Mouse (Mus musculus): ENCODE data around the gene Fam229a.

Gene Fam229a

DNA sequence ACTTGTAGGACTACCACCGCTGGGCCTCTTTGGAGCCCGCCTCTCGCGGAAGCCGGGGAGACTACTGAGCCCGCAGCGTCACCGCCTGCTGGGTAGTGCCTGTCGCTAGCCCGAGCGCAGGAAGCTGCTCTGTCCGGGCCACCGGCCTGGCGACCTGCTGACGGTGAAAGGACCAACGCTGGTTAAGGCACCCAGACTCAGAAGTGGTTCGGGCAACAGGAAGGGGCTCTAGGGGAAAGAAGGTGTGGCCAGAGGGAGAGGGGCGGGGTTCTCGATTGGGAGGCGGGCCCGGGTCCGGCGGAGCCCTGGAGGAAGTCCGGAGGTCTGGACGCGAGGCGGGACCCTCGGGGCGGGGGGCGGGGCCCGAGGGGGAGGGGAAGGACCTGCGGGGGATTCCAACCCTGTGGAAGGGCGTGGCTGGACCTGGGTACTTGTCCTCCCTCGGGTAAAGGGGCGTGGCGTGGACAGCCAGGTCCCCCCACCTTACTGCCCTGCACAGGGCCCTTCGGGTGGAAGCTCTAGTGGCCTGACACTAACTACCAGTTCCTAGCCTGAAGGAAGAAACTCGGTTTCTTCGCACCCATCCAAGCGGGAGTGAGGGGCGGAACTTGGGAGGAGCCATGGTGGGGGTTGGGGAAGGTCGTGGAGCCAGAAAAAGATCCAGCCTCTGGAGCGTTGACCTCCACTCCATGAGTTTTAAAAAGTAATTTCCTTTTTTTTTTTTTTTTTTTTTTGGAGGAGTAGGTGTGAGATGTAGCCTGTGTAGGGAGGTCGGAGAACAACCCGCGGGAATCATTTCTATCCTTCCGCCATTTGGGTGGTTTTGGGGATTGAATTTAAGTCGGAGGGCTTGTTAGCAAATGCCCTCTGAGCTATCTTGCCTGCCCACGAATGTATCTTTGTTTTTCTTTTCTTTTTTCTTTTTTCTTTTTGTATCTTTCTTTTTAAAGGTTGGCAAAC lies 9.9 kb downstream of the Fam229a start:
- no peaks in the 10 kb centered on the region for H3K36me3 ChIP-seq (ENCODE audit: insufficient read depth, low read length)
- no peaks in the 10 kb centered on the region for H3K9me3 ChIP-seq (ENCODE audit: low read length)
- no peaks in the 10 kb centered on the region for H3K27me3 ChIP-seq (ENCODE audit: insufficient read depth, low read length)
- TF ChIP-seq POU5F1 (IDR thresholded peaks at IDR 0.05; ENCODE audit: borderline replicate concordance, low read length): no peak
- TF ChIP-seq CTCF (conservative IDR thresholded peaks at IDR 0.05; ENCODE audit: low read length): no peak
- no peak for TF ChIP-seq NANOG (IDR thresholded peaks at IDR 0.05; ENCODE audit: borderline replicate concordance, low read length)
- H3K4me3 ChIP-seq (replicated peaks; ENCODE audit: low read length): peak overlapping the region; percentile 81
- H3K4me1 ChIP-seq (replicated peaks; ENCODE audit: low read depth, low read length): peaks cover 83% of the 10 kb centered on the region

GRCm38 (mm10) chr4:129502327-129502888 lies 11.4 kb downstream of the Fam229a start:
- Histone ChIP-seq H3K4me1 (replicated peaks; ENCODE audit: low read depth, low read length) (peaks cover 75% of the 10 kb centered on the region), H3K9me3 (ENCODE audit: low read length) (no peaks in the 10 kb centered on the region), H3K27me3 (ENCODE audit: insufficient read depth, low read length) (no peaks in the 10 kb centered on the region), H3K4me3 (replicated peaks; ENCODE audit: low read length) (peak overlapping the region; percentile 21), H3K36me3 (ENCODE audit: insufficient read depth, low read length) (no peaks in the 10 kb centered on the region)
- no peak for TF ChIP-seq POU5F1 (IDR thresholded peaks at IDR 0.05; ENCODE audit: borderline replicate concordance, low read length)

GRCm38 (mm10) chr4:129502901-129503444 lies 12.0 kb downstream of the Fam229a start:
- Histone ChIP-seq H3K27me3 (ENCODE audit: insufficient read depth, low read length) (no peaks in the 10 kb centered on the region), H3K4me1 (replicated peaks; ENCODE audit: low read depth, low read length) (peaks cover 75% of the 10 kb centered on the region), H3K4me3 (replicated peaks; ENCODE audit: low read length) (peak overlapping the region; percentile 21), H3K9me3 (ENCODE audit: low read length) (no peaks in the 10 kb centered on the region), H3K36me3 (ENCODE audit: insufficient read depth, low read length) (no peaks in the 10 kb centered on the region)
- TF ChIP-seq POU5F1 (IDR thresholded peaks at IDR 0.05; ENCODE audit: borderline replicate concordance, low read length) (no peak), CTCF (conservative IDR thresholded peaks at IDR 0.05; ENCODE audit: low read length) (no peak), NANOG (IDR thresholded peaks at IDR 0.05; ENCODE audit: borderline replicate concordance, low read length) (peak; percentile 57; the same call in 1 of the 2 replicates)

DNA sequence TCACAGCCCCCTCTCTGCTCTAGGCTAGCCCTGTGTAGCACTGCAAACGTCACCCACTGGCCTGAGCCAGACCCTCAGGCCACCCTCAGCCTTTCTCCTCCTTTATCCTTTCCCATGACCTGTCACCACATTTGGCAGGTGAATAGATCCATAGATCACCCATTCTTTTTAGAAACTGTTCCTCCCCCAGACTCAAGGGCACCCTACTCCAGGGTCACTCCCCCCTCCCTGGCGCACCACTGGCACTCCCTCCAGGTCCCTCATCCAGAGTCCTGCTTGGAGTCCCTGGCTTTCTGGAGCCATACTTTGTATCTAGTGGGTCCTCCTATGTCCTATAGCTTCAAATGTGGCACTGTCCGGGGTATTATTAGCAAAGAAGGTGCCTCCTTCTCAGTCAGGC lies 14.5 kb downstream of the Fam229a start:
- no peaks in the 10 kb centered on the region for H3K27me3 ChIP-seq (ENCODE audit: insufficient read depth, low read length)
- TF ChIP-seq POU5F1 (IDR thresholded peaks at IDR 0.05; ENCODE audit: borderline replicate concordance, low read length) (no peak), CTCF (conservative IDR thresholded peaks at IDR 0.05; ENCODE audit: low read length) (no peak), NANOG (IDR thresholded peaks at IDR 0.05; ENCODE audit: borderline replicate concordance, low read length) (no peak)
- no peaks in the 10 kb centered on the region for H3K36me3 ChIP-seq (ENCODE audit: insufficient read depth, low read length)
- H3K4me1 ChIP-seq (replicated peaks; ENCODE audit: low read depth, low read length): peaks cover 78% of the 10 kb centered on the region
- no peak overlapping the region for H3K4me3 ChIP-seq (replicated peaks; ENCODE audit: low read length)
- no peaks in the 10 kb centered on the region for H3K9me3 ChIP-seq (ENCODE audit: low read length)

DNA sequence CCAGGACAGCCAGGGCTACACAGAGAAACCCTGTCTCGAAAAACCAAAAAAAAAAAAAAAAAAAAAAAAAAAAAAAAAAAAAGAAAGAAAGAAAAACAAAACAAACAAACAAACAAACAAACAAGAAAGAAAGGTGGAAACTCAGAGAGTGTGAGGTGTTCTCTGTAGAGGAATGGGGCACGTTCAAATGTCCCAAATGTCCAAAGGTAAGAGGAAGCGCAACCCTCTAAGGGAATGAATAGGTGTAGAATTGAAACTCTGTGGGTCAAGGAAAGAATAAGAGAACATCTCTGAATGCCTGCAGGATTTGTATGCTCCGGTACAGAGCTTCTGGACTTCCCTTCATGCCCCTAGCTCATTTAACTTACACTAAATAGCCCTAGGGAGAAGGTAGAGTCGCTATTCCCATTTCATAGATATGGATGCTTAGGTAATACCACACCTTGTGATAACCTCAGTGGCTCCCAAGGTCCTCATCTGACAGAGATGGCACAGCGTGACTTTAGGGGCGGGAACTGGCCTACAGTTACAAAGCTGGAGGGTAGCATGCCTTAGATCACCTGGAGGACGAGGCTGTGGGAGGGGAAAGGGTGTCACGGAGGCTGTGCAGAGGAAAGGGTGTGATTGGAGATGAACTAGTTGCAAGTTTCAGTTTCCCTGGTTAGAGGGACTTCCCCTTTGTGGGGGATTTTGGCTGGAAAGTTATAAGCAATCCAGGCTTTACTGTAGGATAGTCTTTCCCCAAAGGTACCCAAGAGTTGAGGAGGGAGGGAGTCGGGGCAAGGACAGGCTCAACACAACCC lies 16.6 kb downstream of the Fam229a start:
- H3K36me3 ChIP-seq (ENCODE audit: insufficient read depth, low read length): no peaks in the 10 kb centered on the region
- TF ChIP-seq POU5F1 (IDR thresholded peaks at IDR 0.05; ENCODE audit: borderline replicate concordance, low read length): no peak
- TF ChIP-seq NANOG (IDR thresholded peaks at IDR 0.05; ENCODE audit: borderline replicate concordance, low read length): no peak
- TF ChIP-seq CTCF (conservative IDR thresholded peaks at IDR 0.05; ENCODE audit: low read length): no peak

GRCm38 (mm10) chr4:129508237-129508515 lies 17.2 kb downstream of the Fam229a start:
- no peaks in the 10 kb centered on the region for H3K9me3 ChIP-seq (ENCODE audit: low read length)
- peaks cover 86% of the 10 kb centered on the region for H3K4me1 ChIP-seq (replicated peaks; ENCODE audit: low read depth, low read length)
- no peak overlapping the region; the same call in 1 of the 2 replicates for H3K4me3 ChIP-seq (replicated peaks; ENCODE audit: low read length)
- no peaks in the 10 kb centered on the region for H3K27me3 ChIP-seq (ENCODE audit: insufficient read depth, low read length)
- no peaks in the 10 kb centered on the region for H3K36me3 ChIP-seq (ENCODE audit: insufficient read depth, low read length)
- TF ChIP-seq CTCF (conservative IDR thresholded peaks at IDR 0.05; ENCODE audit: low read length) (no peak), POU5F1 (IDR thresholded peaks at IDR 0.05; ENCODE audit: borderline replicate concordance, low read length) (no peak), NANOG (IDR thresholded peaks at IDR 0.05; ENCODE audit: borderline replicate concordance, low read length) (no peak)

More for the DNA sequence above, 16.6 kb downstream of the Fam229a start:
- Histone ChIP-seq H3K4me3 (replicated peaks; ENCODE audit: low read length) (no peak overlapping the region; the same call in 1 of the 2 replicates), H3K9me3 (ENCODE audit: low read length) (no peaks in the 10 kb centered on the region), H3K4me1 (replicated peaks; ENCODE audit: low read depth, low read length) (peaks cover 87% of the 10 kb centered on the region), H3K27me3 (ENCODE audit: insufficient read depth, low read length) (no peaks in the 10 kb centered on the region)

DNA sequence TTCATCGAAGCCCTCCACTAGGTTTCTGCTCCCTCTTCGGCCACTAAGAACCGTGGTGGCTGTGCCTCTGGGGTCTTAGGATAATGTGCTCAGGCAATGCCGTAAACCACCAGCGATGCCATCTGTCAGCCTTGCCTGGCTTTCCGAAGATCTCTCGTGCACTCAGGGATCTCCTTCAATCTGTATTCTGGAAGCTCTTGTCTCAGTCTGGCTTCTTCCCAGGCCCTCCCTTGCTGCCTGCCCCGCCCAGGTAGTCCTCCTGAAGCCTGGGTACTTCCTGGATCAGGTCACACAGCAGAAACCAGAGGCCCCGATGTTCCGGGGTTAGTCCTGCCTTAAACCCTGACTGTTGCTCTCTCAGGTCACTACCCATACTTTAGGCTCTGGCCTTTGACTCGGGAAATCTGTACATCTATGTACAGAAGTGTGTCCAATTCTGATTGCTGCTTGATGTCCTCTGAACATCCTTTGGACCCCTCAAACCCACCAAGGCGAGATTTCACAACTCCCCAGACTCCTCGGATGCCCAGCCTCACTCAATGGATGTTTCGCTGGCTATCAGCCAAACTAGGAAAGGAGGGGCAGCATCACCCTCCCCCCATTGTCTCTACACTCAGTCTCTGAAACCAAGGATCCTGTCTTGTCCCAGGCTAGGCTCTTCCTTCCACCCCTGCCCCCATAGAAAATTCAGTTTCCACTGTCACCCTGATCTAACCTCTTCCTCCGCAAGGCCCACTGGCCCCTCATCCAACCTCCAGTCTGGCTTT lies 18.0 kb downstream of the Fam229a start:
- TF ChIP-seq CTCF (conservative IDR thresholded peaks at IDR 0.05; ENCODE audit: low read length) (no peak), POU5F1 (IDR thresholded peaks at IDR 0.05; ENCODE audit: borderline replicate concordance, low read length) (no peak), NANOG (IDR thresholded peaks at IDR 0.05; ENCODE audit: borderline replicate concordance, low read length) (no peak)
- peak overlapping the region; percentile 43 for H3K4me3 ChIP-seq (replicated peaks; ENCODE audit: low read length)
- H3K9me3 ChIP-seq (ENCODE audit: low read length): no peaks in the 10 kb centered on the region
- peaks cover 78% of the 10 kb centered on the region for H3K4me1 ChIP-seq (replicated peaks; ENCODE audit: low read depth, low read length)
- H3K36me3 ChIP-seq (ENCODE audit: insufficient read depth, low read length): no peaks in the 10 kb centered on the region
- no peaks in the 10 kb centered on the region for H3K27me3 ChIP-seq (ENCODE audit: insufficient read depth, low read length)
